Mouse (Mus musculus) small intestine, adult 2 months (tissue): Measurements from ENCODE around the gene Rassf9. TPM values are rescaled to one million over a fixed set of nuclear protein-coding genes. Genes with fewer than 3 reads are reported as not detected.

Source experiments
- H3K27ac ChIP-seq: fragments of 200-500 bp; 2 replicates; pipeline ENCODE4 v1.5.1; 2012; ENCODE audit warnings: low read depth, low read length, control low read depth, inconsistent platforms; ENCODE audit not compliant: insufficient read depth
- H3K27me3 ChIP-seq: fragments of 200-500 bp; 2 replicates; pipeline ENCODE4 v1.6.1; 2012; ENCODE audit warnings: mild to moderate bottlenecking, moderate library complexity, low read length, inconsistent platforms; ENCODE audit not compliant: control insufficient read depth, insufficient read depth
- H3K36me3 ChIP-seq: fragments of 200-500 bp; 2 replicates; pipeline ENCODE4 v1.6.1; 2012; ENCODE audit warnings: mild to moderate bottlenecking, low read length, control low read depth, inconsistent platforms; ENCODE audit not compliant: control insufficient read depth, insufficient read depth
- H3K4me1 ChIP-seq: fragments of 200-500 bp; 2 replicates; pipeline ENCODE4 v1.6.1; 2012; ENCODE audit warnings: low read length, inconsistent platforms, mixed read lengths; ENCODE audit not compliant: control insufficient read depth, insufficient read depth, insufficient read length
- H3K4me3 ChIP-seq: fragments of 200-500 bp; 2 replicates; pipeline ENCODE4 v1.5.1; 2012; ENCODE audit warnings: low read depth, mild to moderate bottlenecking, control low read depth, inconsistent platforms, low read length, moderate library complexity
- CTCF ChIP-seq: fragments of 200-500 bp; IDR thresholded peaks from 2 replicates; pipeline ENCODE4 v1.5.1; 2012; ENCODE audit warnings: low read depth, mild to moderate bottlenecking, control low read depth, inconsistent platforms, low read length, moderate library complexity, mixed read lengths; ENCODE audit not compliant: insufficient replicate concordance, insufficient read length; ENCODE audit errors: extremely low read depth
- POLR2A ChIP-seq: fragments of 200-500 bp; IDR thresholded peaks from 2 replicates; pipeline ENCODE4 v1.6.1; 2012; ENCODE audit warnings: low read depth, mild to moderate bottlenecking, control low read depth, inconsistent platforms, low read length, moderate library complexity
- WGBS: fragments of 180-500 bp; shearing (Covaris S2); methylation state at CpG from one replicate; pipeline ENCODE4 v1.1.7; 2018; 5-methylcytosine and 5-hydroxymethylcytosine counted together
- polyA plus RNA-seq: library from polyadenylated mRNA; depleted of rRNA; stranded (reverse); fragments of >200 nt; gene quantifications from 2 replicates; pipeline ENCODE4 v1.2.3, GENCODE M21; 2012; rRNA removed

Gene Rassf9
- 0.03 and 0.04 TPM in 2 replicates for polyA plus RNA-seq

DNA sequence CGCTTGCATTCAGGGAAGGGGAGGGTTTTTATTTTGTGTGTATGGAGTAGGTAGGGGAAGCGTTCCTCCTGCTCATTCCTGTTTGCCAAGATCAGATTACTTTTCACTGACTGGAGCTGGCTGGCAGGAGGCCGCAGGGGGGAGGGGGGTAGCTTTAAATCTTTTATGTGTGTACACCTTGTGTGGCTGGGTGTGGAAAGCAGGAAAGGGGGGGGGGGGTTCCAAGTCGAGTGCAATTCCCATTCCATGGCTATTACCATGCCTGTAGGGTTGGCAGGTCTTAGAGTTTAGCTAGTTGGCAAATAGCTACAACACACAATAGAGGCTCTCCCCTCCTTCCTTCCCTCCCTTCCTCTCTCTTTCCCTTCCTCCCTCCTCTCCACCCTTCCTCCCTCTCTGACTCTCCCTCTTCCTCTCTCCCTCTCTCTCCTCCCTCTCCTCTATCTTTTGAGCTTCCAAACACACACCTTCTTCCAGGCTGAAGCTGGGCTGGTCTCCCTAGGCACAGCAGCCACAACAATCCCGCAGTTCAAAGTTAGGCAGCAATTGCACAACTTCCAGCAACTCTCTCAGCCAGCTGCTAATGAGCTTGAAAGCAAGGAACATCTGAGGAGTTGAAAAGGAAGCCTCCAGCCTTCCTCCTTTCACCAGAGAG, at the start of gene Rassf9:
Rassf9 (plus strand) TSS at position 416 of the 655 bp plus-strand sequence.
- no peaks in the 10 kb centered on the region for H3K4me1 ChIP-seq
- H3K36me3 ChIP-seq = no peaks in the 10 kb centered on the region
- WGBS = 8% methylated on average over 5 of the region's 5 CpGs
- peak within 1 kb of the TSS; percentile 58; the same call in 1 of the 2 replicates for H3K27ac ChIP-seq
- no peak for TF ChIP-seq CTCF
- TF ChIP-seq POLR2A = no peak
- H3K27me3 ChIP-seq = no peaks in the 10 kb centered on the region
- H3K4me3 ChIP-seq = peak within 1 kb of the TSS; percentile 43

DNA sequence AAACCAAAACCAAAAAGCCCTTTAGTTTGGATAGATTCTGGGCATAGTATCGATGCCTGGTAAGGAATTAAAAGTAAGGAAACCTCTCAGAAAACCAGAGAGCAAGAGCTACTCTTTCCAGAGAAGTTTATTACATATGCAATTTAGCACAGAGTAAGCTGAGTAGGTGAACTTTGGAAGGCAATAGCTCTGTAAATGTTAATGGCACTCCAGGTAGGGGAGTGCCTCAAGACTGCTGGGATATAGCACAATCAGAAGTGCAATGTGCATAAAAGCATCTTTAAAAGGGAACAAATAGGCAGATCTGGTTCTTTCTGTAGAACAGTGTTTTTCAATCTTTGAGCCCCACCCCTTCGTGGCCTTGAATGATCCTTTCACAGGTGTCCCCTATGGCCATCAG, 42.6 kb upstream of the Rassf9 start:
- H3K27me3 ChIP-seq = no peaks in the 10 kb centered on the region
- WGBS = 58% methylated on average over 2 of the region's 2 CpGs

DNA sequence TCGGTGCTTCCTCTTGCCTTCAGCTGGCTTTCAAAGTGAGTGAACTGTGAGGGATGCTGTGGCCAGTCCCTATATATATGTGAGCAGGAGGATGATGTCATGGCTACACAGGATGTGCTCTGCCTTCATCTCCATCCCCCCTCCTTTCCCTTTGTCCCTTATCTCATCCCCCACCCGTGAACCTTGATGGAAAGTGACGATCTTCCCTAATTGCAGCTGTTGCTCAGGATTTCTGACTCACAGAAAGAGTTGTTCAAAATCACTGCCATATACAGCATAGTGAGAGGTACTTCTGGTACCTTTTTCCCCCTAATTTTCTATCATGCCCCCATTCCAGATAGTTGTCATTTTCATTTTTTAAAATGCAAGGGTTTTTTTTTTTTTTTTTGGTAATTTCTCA, 21.6 kb upstream of the Rassf9 start, which contains the start of gene Nts:
Nts (minus strand) TSS at position 101 of the 400 bp plus-strand sequence.
- Histone ChIP-seq H3K4me1 (no peaks in the 10 kb centered on the region), H3K36me3 (no peaks in the 10 kb centered on the region), H3K27me3 (no peaks in the 10 kb centered on the region), H3K4me3 (no peak within 1 kb of the TSS), H3K27ac (no peak within 1 kb of the TSS)
- 16% methylated on average over 3 of the region's 3 CpGs for WGBS
- TF ChIP-seq POLR2A (no peak), CTCF (no peak)

More for the DNA sequence above, 42.6 kb upstream of the Rassf9 start:
- no peak overlapping the region for H3K4me3 ChIP-seq
- no peak overlapping the region for H3K27ac ChIP-seq
- no peaks in the 10 kb centered on the region for H3K36me3 ChIP-seq
- TF ChIP-seq CTCF (no peak), POLR2A (no peak)
- no peaks in the 10 kb centered on the region for H3K4me1 ChIP-seq

DNA sequence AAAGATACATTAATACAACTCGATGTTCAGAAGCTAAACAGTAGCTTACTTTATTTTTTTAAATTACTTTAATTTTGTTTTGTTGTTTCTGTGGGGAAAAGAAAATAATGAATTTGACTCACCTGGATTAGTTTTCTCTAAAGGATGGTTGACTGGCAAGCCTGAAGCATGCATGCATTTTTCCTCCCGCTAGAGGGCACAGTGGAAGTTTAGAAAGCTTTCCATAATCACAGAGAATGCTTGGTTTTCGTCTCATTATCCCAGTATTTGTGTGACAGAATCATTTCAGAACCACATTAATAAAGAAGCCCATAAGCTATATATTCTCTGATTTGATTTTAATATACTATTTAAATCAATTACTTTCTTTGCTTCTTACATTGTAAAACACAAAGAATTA, 20.2 kb upstream of the Rassf9 start:
- Histone ChIP-seq H3K27me3 (no peaks in the 10 kb centered on the region), H3K36me3 (no peaks in the 10 kb centered on the region), H3K4me3 (no peak overlapping the region), H3K27ac (no peak overlapping the region), H3K4me1 (no peaks in the 10 kb centered on the region)
- TF ChIP-seq CTCF (no peak), POLR2A (no peak)
- 13% methylated on average over 3 of the region's 3 CpGs for WGBS

DNA sequence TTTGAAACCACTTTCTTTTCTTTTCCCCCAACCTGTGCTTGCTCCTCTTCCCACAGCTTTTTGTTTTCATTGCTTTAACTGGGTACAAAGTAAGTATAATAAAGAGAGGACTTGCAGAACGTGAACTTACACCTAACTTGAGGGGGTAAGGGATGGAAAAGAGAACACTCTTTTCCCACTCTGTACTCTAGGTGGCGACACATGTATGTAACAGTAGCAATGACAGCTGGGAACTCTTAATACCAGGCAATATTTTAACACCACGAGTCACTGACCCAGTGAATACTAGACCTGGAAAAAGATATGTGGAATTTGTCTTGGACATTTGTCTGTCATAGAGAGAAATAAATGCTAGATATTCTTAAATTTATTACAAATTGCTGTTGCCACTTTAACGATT, 13.3 kb upstream of the Rassf9 start:
- TF ChIP-seq CTCF (no peak), POLR2A (no peak)

DNA sequence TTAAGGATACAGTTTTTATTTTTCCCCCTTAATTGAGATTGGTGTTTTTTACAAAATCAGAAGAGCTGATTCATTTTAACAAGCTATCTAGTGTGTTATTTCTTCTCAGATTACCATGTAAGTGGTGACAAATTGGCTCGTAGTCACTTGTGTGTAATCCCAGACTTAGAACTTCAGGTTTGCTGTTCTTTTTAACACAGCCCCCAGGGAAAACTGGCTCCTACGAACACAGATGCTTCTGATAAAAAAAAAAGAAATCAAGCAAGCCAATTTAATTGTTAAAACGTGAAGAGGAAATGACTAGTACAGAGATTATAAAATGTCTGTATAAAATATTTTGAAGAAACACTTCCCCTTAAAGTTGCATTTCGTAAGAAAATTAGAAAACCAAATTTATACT, 4.6 kb upstream of the Rassf9 start:
- 43% methylated on average over 4 of the region's 4 CpGs for WGBS

More for the DNA sequence above, 13.3 kb upstream of the Rassf9 start:
- H3K27ac ChIP-seq = no peak overlapping the region
- H3K4me3 ChIP-seq = no peak overlapping the region
- WGBS = 22% methylated on average over 4 of the region's 4 CpGs
- no peaks in the 10 kb centered on the region for H3K4me1 ChIP-seq
- H3K27me3 ChIP-seq = no peaks in the 10 kb centered on the region
- no peaks in the 10 kb centered on the region for H3K36me3 ChIP-seq

DNA sequence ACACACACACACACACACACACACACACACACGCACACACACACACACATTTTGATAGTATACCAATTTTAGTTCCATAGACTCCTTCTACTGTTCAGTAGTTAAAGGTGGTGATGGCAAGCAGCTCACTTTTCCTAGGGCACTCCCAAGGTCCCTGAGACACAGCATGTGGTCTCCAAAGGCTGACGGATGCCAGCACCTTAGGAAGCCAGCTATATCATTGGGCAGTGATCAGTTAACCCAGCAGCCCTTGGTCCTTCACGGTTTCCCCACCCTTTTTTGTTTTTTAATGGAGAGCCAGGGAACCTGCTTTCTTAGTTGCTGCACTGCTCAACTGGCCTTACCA, 588 bp upstream of the Rassf9 start:
- Histone ChIP-seq H3K4me1 (no peaks in the 10 kb centered on the region), H3K4me3 (no peak overlapping the region), H3K36me3 (no peaks in the 10 kb centered on the region), H3K27me3 (no peaks in the 10 kb centered on the region), H3K27ac (no peak overlapping the region)
- WGBS = 40% methylated on average over 3 of the region's 3 CpGs
- TF ChIP-seq POLR2A (no peak), CTCF (no peak)

More for the DNA sequence above, 4.6 kb upstream of the Rassf9 start:
- no peaks in the 10 kb centered on the region for H3K4me1 ChIP-seq
- no peak overlapping the region for H3K27ac ChIP-seq
- H3K36me3 ChIP-seq = no peaks in the 10 kb centered on the region
- H3K27me3 ChIP-seq = no peaks in the 10 kb centered on the region
- TF ChIP-seq POLR2A = no peak
- no peak for TF ChIP-seq CTCF
- no peak overlapping the region for H3K4me3 ChIP-seq

DNA sequence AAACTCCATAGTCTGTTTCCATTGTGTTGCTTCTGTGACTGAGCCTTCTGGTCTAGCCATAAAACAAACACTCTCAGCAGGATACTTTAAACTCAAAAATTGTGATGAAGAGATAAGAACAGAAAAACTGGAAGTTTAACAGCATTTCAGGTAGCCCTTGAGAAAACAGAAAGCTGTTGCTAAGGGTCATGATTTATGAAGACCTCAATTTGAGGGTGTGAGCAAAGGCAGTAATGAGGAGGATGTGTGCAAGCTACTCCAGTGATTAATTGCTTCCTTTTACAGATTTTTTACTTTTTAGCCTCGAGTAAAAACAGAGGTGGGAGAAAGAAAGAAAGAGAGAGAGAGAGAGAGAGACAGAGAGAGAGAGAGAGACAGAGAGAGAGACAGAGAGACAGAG, 2.1 kb downstream of the Rassf9 start:
- no peak overlapping the region for H3K4me3 ChIP-seq
- WGBS = 2% methylated on average over 1 of the region's 1 CpGs
- H3K27ac ChIP-seq = no peak overlapping the region
- no peaks in the 10 kb centered on the region for H3K4me1 ChIP-seq
- TF ChIP-seq POLR2A (no peak), CTCF (no peak)
- H3K27me3 ChIP-seq = no peaks in the 10 kb centered on the region
- no peaks in the 10 kb centered on the region for H3K36me3 ChIP-seq
